Mouse (Mus musculus): ENCODE results near the gene Psen2. TPM values are rescaled to one million over a fixed set of nuclear protein-coding genes. Genes with fewer than 3 reads are reported as not detected.

Gene Psen2
- polyA plus RNA-seq, 1 experiment, result 0.46 TPM

GRCm38 (mm10) chr1:180197956-180198355 lies 65.3 kb downstream of the Psen2 start:
- Histone ChIP-seq H3K36me3 (ENCODE audit: control insufficient read depth) (no peaks in the 10 kb centered on the region), H3K27me3 (ENCODE audit: control insufficient read depth) (peaks cover 7% of the 10 kb centered on the region), H3K9me3 (ENCODE audit: control insufficient read depth, low read length) (no peaks in the 10 kb centered on the region), H3K4me1 (ENCODE audit: control insufficient read depth) (peaks cover 25% of the 10 kb centered on the region), H3K4me3 (replicated peaks) (no peak overlapping the region)
- TF ChIP-seq TAL1 (IDR thresholded peaks at IDR 0.05; ENCODE audit: low read length) (no peak), GATA1 (IDR thresholded peaks at IDR 0.05; ENCODE audit: low read length) (no peak)

- Histone ChIP-seq H3K36me3 (ENCODE audit: control insufficient read depth) (no peaks in the 10 kb centered on the region), H3K4me3 (replicated peaks) (peak overlapping the region; percentile 78)
- TF ChIP-seq TAL1 (IDR thresholded peaks at IDR 0.05; ENCODE audit: low read length), result no peak
- TF ChIP-seq GATA1 (IDR thresholded peaks at IDR 0.05; ENCODE audit: low read length), result no peak
Measured at GRCm38 (mm10) chr1:180196508-180196907, 66.7 kb downstream of the Psen2 start.

DNA sequence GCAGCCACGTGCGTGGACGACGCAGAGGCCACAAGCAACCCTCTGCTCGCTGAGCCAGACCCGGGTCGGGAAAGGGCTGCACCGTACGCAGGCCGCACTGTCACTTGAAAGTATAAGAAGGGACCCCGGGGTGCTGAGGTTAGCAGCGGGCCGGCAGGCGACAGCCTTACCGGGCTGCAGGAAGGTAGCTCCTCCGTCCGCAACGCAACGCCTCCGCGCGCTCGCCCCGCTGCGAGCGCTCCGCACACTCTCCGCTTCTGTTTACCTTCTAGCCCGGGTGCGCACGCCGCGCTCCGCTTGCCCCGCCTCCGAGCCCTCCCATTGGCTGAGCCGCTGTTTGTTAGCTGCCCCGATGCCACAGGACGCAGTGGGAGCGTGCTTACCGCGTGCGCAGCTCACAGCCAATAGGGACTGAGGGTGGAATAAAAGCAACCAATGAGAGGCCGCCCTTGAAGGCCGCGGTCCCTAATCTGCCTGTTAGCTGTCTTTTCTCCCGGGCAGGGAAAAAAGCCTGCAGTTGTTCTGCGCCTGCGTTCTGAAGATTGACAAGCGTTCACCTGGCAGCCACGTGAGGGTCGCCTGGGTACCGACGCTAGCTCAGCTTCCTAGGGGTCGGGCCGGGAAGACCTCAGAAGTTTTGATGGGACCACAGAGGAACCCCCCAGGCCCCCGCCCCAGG lies 67.4 kb downstream of the Psen2 start:
- H3K27me3 ChIP-seq (ENCODE audit: control insufficient read depth), result peaks cover 10% of the 10 kb centered on the region
- no peaks in the 10 kb centered on the region for H3K36me3 ChIP-seq (ENCODE audit: control insufficient read depth)
- no peaks in the 10 kb centered on the region for H3K9me3 ChIP-seq (ENCODE audit: control insufficient read depth, low read length)
- peak overlapping the region; percentile 78 for H3K4me3 ChIP-seq (replicated peaks)
- TF ChIP-seq TAL1 (IDR thresholded peaks at IDR 0.05; ENCODE audit: low read length) (no peak), GATA1 (IDR thresholded peaks at IDR 0.05; ENCODE audit: low read length) (no peak; the same call in 1 of the 2 replicates)
- H3K4me1 ChIP-seq (ENCODE audit: control insufficient read depth), result peaks cover 29% of the 10 kb centered on the region

More at GRCm38 (mm10) chr1:180196508-180196907, 66.7 kb downstream of the Psen2 start:
- H3K9me3 ChIP-seq (ENCODE audit: control insufficient read depth, low read length), result no peaks in the 10 kb centered on the region
- H3K27me3 ChIP-seq (ENCODE audit: control insufficient read depth), result peaks cover 10% of the 10 kb centered on the region
- H3K4me1 ChIP-seq (ENCODE audit: control insufficient read depth), result peaks cover 29% of the 10 kb centered on the region

DNA sequence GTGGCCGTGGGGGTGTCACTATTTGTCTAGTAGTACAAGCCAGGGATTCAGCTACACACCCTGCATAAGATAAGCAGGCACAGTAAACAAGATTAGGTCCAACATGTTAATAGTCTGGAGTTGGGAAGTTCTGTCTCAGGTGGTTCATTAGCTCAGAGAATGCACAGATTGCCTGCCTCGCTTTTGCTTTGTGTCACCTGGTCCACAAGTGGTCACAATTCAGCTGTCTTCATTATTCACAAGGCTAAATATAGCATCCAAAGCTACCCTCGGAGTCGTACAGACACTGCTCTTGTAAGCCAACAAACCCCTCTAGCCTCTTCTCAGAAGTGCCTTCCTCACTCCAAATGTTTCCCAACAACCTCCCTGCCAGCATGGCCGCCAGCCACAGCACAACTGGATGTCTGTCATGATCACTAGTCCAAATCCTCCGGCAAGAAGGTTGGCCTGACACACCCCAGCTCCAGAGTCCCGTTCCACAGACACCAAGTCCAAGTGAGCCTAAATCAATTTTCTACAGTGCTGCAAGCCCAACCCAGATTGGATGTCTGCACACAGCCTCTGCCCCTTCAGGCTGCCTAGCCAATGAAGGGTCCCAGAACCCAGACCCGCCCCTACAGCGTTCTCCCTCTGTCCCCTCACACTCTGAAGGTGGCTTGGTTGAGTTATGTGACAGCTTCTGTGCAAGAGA lies 68.3 kb downstream of the Psen2 start:
- Histone ChIP-seq H3K4me3 (replicated peaks) (peak overlapping the region; percentile 78), H3K27me3 (ENCODE audit: control insufficient read depth) (peaks cover 10% of the 10 kb centered on the region), H3K36me3 (ENCODE audit: control insufficient read depth) (no peaks in the 10 kb centered on the region), H3K9me3 (ENCODE audit: control insufficient read depth, low read length) (no peaks in the 10 kb centered on the region), H3K4me1 (ENCODE audit: control insufficient read depth) (peaks cover 29% of the 10 kb centered on the region)
- TF ChIP-seq GATA1 (IDR thresholded peaks at IDR 0.05; ENCODE audit: low read length) (no peak), TAL1 (IDR thresholded peaks at IDR 0.05; ENCODE audit: low read length) (no peak)

- Histone ChIP-seq H3K4me3 (replicated peaks) (no peak overlapping the region), H3K4me1 (ENCODE audit: control insufficient read depth) (peaks cover 29% of the 10 kb centered on the region), H3K36me3 (ENCODE audit: control insufficient read depth) (no peaks in the 10 kb centered on the region), H3K27me3 (ENCODE audit: control insufficient read depth) (peaks cover 10% of the 10 kb centered on the region), H3K9me3 (ENCODE audit: control insufficient read depth, low read length) (no peaks in the 10 kb centered on the region)
- TF ChIP-seq GATA1 (IDR thresholded peaks at IDR 0.05; ENCODE audit: low read length) (no peak), TAL1 (IDR thresholded peaks at IDR 0.05; ENCODE audit: low read length) (no peak)
Measured at GRCm38 (mm10) chr1:180194048-180194447, 69.2 kb downstream of the Psen2 start.

DNA sequence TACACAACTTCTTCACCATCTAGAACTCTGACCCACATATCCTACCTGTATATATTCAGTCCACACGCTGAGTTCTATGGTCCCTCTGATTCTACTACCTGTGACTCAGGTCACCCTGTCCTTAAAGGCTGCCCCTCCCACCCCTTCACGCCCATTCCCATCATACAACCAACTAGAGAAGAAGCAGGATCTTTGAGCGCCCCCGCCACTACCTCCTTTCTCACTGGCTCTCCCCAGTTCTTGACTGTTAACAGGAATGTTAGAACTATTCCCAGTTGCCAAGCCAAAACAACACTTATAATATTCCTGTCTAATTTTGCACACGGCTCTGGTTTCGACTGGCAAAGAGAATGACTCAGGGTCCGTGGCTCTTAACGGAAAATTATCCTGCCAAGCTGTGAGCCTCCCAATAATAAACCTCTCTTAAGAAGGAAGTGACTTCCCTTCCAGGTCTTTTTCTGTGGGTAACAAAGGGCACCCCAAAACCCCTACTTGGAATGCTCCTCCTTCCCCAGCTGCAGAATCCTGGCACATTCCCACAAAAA lies 69.8 kb downstream of the Psen2 start:
- peaks cover 29% of the 10 kb centered on the region for H3K4me1 ChIP-seq (ENCODE audit: control insufficient read depth)
- no peaks in the 10 kb centered on the region for H3K36me3 ChIP-seq (ENCODE audit: control insufficient read depth)
- H3K4me3 ChIP-seq (replicated peaks), result no peak overlapping the region
- peaks cover 10% of the 10 kb centered on the region for H3K27me3 ChIP-seq (ENCODE audit: control insufficient read depth)
- TF ChIP-seq TAL1 (IDR thresholded peaks at IDR 0.05; ENCODE audit: low read length), result no peak
- TF ChIP-seq GATA1 (IDR thresholded peaks at IDR 0.05; ENCODE audit: low read length), result no peak
- no peaks in the 10 kb centered on the region for H3K9me3 ChIP-seq (ENCODE audit: control insufficient read depth, low read length)

- H3K27me3 ChIP-seq (ENCODE audit: control insufficient read depth), result peaks cover 10% of the 10 kb centered on the region
- H3K9me3 ChIP-seq (ENCODE audit: control insufficient read depth, low read length), result no peaks in the 10 kb centered on the region
- no peak overlapping the region for H3K4me3 ChIP-seq (replicated peaks)
- peaks cover 29% of the 10 kb centered on the region for H3K4me1 ChIP-seq (ENCODE audit: control insufficient read depth)
- no peak for TF ChIP-seq TAL1 (IDR thresholded peaks at IDR 0.05; ENCODE audit: low read length)
- TF ChIP-seq GATA1 (IDR thresholded peaks at IDR 0.05; ENCODE audit: low read length), result no peak
- H3K36me3 ChIP-seq (ENCODE audit: control insufficient read depth), result no peaks in the 10 kb centered on the region
Measured at GRCm38 (mm10) chr1:180192866-180193265, 70.4 kb downstream of the Psen2 start.

DNA sequence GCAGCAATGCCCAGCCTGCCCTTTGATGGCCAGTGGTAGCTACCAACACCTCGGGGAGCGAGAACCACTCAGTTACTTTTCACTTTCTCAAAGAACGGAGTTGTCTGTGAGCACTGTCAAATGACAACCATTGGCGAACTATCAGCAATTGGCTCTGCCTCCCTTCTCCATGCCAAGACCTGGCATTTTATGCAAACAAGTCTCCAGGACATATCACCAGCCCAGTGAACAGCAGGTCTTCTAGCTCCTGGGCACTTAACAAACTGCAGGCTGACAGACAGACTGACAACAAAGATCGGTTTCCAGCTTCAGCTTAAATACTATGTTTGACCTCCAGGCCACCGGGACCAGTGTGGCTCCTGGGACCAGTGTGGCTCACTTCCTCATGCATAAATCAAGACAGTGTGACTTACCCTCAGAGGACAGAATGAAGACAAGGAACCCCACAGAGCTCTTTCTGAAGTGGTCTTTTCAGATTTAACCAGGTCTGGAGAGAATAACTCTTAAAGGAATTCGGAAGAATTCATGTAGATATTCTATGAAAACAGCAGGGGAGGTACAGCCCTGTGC lies 71.5 kb downstream of the Psen2 start:
- Histone ChIP-seq H3K4me1 (ENCODE audit: control insufficient read depth) (peaks cover 29% of the 10 kb centered on the region), H3K36me3 (ENCODE audit: control insufficient read depth) (no peaks in the 10 kb centered on the region), H3K9me3 (ENCODE audit: control insufficient read depth, low read length) (no peaks in the 10 kb centered on the region), H3K4me3 (replicated peaks) (no peak overlapping the region), H3K27me3 (ENCODE audit: control insufficient read depth) (peaks cover 10% of the 10 kb centered on the region)
- TF ChIP-seq GATA1 (IDR thresholded peaks at IDR 0.05; ENCODE audit: low read length) (no peak), TAL1 (IDR thresholded peaks at IDR 0.05; ENCODE audit: low read length) (no peak)

- Histone ChIP-seq H3K4me1 (ENCODE audit: control insufficient read depth) (peaks cover 24% of the 10 kb centered on the region), H3K9me3 (ENCODE audit: control insufficient read depth, low read length) (no peaks in the 10 kb centered on the region), H3K36me3 (ENCODE audit: control insufficient read depth) (no peaks in the 10 kb centered on the region), H3K4me3 (replicated peaks) (no peak overlapping the region), H3K27me3 (ENCODE audit: control insufficient read depth) (peaks cover 10% of the 10 kb centered on the region)
- TF ChIP-seq TAL1 (IDR thresholded peaks at IDR 0.05; ENCODE audit: low read length), result no peak
- TF ChIP-seq GATA1 (IDR thresholded peaks at IDR 0.05; ENCODE audit: low read length), result no peak
Measured at GRCm38 (mm10) chr1:180191112-180191511, 72.1 kb downstream of the Psen2 start.

Measured in erythroblast, embryonic 14.5 days (primary cell).